Mouse (Mus musculus) megakaryocyte, embryonic 14.5 days (primary cell): ENCODE results near the gene Pi4kb.
"Not testable (repeated sequence)": the region's sequence is repeated elsewhere in the genome, so short reads cannot be mapped to it uniquely, and the experiment has no call there.

Experiments used
- FLI1 ChIP-seq: IDR thresholded peaks from 2 replicates; pipeline ENCODE4 v1.6.1; 2012; ENCODE audit warnings: low read length, inconsistent platforms, mixed read lengths
- GATA1 ChIP-seq: IDR thresholded peaks from 3 replicates; pipeline ENCODE4 v1.6.1; 2012; ENCODE audit warnings: mixed read lengths, low read length, inconsistent platforms, borderline replicate concordance

DNA sequence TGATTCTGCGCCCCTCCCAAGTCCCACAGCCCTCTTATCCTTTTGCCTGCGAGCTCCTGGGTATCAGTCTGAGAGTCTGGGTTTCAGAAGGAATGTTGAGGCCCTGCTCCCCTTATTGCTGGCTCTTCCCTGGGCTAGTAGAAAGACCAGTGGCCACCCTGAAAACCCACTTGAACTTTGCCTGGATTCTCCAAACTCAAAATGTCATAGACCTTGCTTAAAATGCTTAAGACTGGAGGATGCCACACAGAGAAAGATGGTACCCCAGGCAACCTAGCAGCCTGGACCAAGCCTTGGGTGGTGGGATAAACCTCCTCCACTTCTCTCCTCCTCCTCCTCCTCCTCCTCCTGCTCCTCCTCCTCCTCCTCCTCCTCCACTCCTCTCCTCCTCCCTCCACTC is 40.9 kb upstream of the Pi4kb start:
- TF ChIP-seq GATA1, FLI1: not testable (repeated sequence)
